Mouse (Mus musculus) T-helper 2 cell (primary cell): ENCODE data around the gene Gpt2.

Experiments
- in situ Hi-C: fragments of 300-600 bp; cut with MboI, MseI; formaldehyde crosslinking; loops from one replicate; pipeline ENCODE4 v1.15.1; 2025; ENCODE audit warnings: high pct_unique_total_duplicates

The Gpt2 gene

DNA sequence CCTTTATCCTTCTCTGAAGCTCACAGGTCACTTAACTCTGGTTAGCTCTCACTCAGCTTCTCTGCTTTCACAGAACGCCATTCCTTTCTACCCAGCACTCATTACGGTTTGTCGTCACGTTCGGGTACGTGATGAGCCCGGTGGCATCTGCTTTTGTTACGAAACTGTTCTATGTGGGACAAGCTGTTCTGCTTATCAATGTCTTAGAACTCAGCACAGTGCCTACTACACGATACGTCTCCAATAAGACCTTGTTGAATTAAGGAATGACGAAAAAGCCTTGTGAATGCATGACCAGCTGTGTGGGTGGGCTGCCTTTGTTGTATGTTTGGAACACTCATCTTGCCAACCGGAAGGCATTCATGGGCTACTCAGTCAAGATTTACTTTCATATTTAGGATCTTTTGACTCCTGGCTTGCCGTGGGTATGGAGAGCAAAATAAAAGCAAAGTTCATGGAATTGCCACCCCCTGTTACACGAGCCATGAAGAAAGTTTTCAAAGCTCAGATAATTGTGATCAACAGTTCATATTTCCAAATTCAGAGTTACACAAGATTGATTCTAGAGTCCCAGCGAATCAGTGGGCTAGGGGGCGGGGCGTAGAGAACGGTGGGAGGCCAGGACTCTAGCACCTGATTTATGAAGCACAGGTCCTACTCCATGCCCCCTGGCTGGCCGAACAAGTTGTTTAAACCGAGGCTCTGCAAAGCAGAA is 4.3 kb upstream of the Gpt2 start:
- in situ Hi-C loops: no loop called here

DNA sequence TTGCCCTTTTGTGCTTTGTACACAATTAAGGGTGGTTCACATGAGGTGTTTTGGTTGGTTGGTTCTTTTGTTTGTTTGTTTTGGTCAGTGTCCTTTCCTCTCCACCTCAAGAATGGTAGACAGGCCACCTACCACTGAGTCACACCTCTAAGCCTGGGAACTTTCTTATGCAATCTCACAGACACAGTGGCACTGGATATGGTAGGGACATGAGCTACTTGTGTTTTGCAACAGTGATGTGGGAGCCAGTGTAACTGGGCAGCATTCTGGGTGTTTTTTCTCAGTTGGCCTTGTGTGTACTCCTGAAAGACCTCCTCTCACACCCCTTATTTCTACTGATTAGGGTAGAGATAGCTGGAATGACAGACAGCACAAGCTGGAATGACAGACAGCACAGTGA is 3.7 kb upstream of the Gpt2 start:
- in situ Hi-C loops: no loop called here

DNA sequence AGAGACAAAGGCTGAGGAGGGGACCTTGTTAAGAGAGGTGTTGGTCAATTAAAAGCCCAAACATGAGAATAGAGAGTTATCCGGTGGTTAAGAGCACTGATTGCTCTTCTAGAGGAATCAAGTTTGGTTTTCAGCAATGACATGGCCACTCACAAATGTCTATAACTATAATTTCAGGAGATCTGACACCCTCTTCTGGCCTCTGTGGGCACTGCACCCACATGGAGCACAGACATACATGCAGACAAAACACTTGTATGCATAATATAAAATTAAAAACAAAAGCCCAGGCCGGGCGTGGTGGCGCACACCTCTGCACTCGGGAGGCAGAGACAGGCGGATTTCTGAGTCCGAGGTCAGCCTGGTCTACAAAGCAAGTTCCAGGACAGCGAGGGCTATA is 2.8 kb upstream of the Gpt2 start:
- in situ Hi-C loops: no loop called here

DNA sequence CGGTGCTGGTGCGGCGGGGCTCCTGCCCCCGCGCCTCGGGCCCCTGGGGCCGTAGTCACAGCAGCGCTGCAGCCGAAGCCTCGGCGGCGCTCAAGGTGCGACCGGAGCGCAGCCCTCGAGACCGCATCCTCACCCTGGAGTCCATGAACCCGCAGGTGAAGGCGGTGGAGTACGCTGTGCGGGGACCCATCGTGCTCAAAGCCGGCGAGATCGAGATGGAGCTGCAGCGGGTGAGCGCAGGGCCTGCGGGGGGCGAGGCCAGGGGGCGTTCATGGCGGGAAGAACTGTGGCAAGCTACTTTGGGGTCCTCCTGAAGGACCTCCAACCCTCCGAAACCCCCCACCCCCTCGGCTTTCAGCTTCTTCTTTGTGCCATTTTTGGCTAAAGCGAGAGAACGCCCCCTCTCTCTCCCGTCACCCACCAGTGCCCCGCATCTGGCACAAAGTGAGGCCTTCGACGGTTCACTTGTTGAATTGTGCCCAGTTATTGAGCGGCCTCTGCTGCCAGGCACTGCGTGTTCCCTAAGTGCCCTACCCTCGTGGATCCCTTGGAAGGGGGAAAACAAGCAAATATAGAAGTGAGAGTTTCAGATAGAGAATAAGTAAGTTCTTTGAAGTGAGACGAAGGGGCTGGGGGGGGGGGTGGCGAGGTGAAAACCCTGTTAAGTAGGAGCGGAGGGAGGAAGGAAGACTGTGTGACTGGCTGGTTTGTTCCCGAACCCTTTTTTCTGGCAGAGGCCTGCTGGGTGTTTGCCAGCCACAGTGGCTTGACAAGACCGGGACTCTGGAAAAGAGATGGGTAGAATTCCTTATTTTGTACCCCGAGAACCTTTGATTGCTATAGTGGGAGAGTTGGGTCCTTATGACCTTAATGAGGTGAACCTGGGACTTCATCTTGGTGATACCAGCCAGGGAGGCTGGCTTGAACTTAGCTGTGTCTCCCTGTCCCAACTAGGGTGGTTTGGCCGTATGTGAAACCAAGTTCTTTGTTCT is 860 bp downstream of the Gpt2 start:
- in situ Hi-C loops: no loop called here

DNA sequence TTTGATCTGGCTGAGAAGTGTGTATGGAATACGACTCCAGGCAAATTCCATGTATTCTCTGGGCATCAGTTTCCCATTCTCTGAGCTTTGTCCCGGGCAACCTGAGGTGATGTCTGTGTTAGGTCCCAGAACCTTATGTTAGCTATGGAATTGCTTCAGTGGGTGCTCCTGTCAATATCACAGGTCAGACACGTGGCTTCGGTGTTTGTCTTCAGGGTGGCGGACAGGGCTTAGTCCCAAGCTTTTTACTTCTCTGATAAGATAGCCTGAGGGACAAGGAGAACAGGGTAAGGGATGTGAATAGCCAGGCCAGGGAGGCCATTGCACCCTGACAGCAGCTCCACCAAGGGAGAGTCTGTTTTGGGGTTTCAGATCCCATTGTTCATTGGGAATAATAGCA is 3.7 kb downstream of the Gpt2 start:
- in situ Hi-C loops: no loop called here

DNA sequence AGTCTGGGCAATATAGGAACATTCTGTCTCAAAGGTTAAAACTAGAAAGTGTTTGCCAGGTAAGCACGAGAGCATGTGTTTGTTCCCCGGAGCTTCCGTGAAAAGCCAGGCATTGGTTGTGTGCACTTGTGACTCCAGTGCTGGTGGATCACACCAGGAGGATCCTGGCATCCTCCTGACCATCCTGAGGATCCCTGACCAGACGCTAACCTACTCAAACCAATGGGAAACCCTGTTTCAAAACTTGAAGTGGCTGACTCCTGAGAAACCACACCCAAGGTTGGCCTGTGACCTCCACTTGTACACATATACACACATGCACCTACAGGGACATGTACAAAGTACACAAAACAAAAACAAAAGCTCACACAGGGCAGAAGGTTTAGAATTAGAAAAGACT is 4.4 kb downstream of the Gpt2 start:
- in situ Hi-C loops: no loop called here

DNA sequence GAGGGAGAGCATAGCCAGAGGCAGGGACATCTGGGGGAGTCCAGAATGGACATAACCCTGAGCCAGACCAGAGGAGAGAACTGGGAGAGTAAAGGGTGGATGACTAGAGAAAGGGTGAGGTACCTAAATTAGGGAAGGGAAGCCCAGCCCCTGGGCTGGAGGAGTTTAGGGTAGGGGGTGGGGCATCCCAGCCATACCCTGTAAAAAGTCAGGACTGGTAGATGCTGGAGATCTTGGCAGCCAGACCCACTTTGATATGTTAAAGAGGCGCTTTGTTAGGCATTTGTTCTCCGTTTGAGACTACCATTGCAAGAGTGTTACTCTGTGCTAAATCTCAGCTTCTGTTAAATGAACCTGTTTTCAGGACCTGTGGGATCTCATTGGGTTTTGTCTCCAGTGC is 6.2 kb downstream of the Gpt2 start:
- in situ Hi-C loops: no loop called here

DNA sequence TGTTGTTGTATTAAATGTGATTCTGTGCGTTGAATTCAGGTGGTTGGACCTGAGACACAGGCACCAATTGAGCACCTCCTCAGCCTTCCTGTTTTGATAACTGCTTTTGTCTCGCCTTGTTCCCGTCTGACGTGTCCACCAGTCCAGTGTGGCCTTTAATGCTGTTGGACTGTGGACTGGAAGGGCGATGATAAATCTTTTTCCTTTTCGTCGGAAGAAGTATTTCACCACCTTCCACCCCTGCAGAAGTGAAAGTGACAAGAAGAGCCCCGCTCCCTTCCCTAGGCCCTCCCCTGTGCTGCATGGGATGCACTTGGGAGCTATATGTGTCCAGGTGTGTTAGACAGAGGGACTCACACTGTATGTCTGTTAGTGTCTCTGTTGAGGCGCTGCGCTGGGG is 8.1 kb downstream of the Gpt2 start:
- in situ Hi-C loops: no loop called here

DNA sequence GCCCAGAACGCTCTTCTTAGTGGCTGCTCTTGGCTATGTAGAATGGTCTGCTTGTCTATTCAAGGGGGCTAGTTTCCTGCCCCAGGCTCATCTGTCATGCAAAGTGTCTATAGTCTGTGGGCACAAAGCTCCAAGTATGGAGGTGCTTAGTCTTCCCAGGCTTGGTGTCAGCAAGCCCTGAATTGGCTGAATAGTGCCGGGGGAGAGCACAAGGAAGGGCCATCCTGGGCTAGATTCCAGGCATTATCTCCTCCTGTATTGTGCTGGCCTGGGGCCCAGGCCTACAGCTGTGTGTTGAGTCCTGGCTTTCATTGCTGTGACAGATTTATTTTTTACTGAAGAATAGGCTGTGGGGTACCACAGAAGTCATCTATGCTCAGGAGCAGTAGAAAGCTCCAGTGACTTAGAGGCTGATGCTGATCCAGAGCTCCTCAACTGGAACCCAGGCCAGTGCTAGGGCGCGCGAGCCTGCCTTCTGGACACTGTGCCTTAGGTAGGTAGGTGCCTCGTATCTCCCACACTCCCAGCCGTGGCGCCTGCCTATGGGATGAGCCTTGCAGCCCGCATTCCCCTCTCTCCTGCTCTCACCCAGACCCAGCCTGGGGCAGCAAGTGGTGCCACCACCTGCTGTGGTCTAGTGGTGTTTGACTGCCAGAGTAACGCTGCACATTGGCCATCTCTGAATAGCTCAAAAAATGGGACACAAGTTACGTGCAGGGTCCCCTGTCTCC is 8.7 kb downstream of the Gpt2 start:
- in situ Hi-C loops: no loop called here

DNA sequence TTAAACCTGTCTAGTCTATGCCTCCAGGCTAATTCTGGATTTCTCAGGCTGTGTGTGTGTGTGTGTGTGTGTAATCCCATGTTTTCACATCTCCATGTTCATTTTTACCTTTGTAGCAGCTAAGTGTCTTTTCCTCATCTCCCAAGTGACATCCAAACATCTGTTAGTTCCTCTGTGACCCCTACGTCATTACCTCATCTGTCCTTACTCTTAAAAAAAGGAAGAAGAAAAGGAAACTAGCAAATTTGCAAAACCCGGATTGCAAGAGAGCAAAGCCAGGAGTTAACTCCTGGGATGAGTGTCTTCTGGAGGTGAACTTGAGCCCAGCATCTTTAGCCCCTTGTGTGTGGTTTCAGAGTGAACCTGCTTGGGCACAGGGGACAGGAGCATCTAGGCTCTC is 10.0 kb downstream of the Gpt2 start:
- in situ Hi-C loops: no loop called here

DNA sequence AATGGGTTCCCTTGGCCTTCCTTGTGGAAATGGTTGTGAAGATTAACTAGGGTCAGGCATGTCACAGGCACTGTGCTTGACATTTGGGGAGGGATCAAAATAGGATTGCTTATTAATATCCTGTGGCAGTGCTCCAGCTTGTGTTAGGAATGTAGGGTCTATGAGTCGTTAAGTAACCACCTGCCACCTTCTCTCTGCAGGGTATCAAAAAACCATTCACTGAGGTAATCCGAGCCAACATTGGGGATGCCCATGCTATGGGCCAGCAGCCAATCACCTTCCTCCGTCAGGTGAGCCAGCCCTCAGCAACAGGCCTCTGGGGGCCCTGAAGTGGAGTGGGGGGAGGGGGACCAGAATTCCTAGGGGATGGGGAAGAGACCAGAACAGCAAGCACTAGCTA is 10.7 kb downstream of the Gpt2 start:
- in situ Hi-C loops: no loop called here

DNA sequence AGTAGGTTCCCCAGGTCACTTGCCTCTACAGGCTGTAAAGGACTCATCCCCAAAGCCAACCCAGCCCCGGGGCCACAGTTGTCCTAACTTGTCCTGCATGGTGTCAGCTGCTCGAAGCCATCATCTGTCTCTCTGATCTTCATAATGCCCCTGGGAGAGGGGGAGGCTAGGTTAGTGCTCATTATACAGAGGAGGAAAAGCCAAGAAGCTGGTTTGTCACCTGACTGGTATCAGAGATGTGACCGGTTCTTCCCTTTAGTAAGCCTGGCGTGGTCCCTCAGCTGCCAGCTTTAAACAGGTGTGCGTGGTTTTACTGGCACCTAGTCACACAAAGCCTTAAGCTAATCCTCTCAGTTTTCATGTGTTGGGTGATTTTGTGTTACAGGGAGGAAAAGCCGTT is 12.3 kb downstream of the Gpt2 start:
- in situ Hi-C loops: loop anchor here (5.0 kb wide), 1 partner anchor 37 kb away; no protein-coding TSS in a partner anchor

DNA sequence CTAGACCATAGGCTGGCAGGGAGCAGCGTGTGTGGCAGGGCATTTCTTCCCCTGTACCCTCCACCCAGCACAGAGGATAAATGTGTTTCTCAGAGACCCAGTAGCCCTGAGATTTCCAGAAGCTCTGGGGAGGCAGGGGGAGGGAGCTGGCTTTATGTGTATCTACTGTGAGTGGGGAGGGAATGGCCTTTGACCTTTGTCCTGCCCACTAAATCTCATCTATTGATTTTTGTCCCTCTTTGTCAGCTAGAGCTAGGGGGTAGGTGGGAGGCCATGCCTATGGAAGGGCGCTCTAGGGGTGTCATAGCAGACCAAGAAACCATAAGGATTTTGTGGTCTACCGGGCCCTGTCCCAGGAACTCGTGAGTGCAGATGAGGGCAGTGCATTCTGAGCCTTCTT is 14.2 kb downstream of the Gpt2 start:
- in situ Hi-C loops: loop anchor here (5.0 kb wide), 1 partner anchor 39 kb away; no protein-coding TSS in a partner anchor

DNA sequence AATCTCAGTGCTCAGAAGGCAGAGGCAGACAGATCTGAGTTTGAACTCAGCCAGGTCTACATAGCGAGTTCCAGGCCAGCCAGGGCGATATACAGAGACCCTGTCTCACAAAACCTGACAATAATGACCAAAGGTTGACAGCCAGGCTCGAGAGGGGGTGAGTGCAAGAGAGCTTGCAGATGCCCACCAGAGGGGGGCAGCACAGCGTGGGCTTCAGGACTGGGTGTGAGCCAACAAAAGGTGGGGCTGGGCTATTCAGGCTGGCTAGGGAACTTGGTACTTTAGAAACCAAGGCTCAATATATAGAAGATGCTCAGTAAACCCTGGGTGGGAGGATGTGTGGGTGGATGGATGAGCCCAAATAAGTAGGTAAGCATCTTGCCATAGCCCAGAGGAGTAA is 16.3 kb downstream of the Gpt2 start:
- in situ Hi-C loops: loop anchor here (5.0 kb wide), 1 partner anchor 41 kb away; no protein-coding TSS in a partner anchor

DNA sequence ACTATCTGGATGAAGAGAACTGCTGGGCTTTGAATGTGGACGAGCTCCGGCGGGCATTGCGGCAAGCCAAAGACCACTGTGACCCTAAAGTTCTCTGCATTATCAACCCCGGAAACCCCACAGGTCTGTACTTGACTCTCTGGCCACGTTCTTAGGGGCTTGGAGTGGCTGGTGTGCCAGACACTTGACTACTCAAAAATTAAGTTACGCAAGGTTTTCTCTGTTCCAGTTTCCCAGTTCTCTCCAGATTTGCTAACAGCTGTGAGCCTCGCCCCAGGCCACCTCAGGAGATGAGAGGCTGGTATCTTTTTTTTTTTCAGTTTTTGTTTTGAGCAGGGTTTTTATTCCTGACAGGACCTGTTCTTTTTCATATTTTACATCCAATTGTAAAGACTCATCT is 19.9 kb downstream of the Gpt2 start:
- in situ Hi-C loops: no loop called here

DNA sequence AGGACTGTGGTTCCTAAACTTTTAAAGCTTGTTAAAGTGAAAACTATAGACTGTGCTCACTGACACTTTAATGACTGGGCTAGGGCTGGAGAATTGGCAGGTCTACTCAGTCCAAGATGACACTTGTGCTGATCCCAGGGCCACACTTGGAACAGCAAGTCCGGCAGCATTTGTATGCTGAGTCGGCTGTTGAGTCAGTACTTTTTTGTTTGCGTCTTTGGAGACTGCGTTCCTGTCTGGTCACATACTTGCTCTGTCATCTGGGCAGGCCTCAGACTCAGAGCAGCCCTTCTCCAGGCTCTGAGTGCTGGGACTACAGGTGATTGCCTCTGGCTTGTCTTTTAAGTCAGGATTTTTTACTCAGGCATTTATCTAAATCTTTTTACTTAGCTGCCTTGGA is 20.9 kb downstream of the Gpt2 start:
- in situ Hi-C loops: no loop called here

DNA sequence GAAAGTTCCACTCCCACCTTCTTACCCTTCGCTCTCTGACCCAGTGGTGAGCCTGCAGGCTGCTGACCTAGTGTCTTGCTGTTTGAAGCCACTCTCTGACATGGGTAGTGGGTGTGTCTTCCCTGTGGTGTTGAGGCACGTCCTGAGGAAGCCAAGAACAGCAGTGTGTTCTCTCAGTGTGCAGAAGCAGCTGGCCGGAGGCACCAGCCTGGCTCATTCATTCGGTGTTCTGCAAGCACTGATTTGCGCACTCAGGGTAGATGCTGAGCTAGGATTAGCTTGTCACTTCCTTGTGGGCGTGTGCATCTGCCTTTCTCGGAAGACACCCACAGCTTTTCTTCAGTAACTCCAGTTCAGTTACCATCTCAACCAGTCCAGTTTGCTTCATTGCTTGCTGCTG is 23.0 kb downstream of the Gpt2 start:
- in situ Hi-C loops: no loop called here

DNA sequence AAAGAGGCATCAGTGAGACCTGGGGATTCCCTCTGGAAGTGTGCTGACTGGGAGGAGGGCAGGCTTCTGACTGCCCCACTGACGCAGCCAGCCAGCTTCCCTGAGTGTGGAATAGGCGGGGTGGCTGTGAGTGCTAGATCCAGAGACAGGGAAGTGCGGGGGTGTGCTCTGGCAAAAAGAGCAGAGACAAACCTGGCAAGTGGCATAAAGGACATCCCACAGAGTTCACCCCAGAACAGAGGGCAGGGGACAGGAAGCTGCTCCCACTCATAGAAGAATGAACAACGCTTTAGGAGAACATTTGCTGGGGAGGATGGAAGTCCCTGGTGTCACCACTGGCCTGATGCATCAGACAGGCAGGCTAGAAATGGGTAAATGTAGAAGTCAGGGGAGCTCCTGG is 25.0 kb downstream of the Gpt2 start:
- in situ Hi-C loops: no loop called here

DNA sequence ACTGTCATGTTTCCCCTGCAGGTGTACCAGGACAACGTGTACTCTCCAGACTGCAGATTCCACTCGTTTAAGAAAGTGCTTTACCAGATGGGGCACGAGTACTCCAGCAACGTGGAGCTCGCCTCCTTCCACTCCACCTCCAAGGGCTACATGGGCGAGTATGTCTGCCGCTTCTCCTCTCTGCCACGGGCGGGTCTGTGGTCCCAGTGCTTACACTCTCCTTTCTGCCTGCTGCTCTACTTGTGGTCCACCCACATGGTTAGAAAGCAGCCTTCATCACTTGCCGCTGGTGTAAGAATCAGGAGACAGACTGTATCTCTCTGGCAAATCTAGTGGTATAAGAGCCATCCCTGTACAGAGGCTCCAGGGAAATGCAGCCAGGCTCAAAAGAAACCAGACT is 25.6 kb downstream of the Gpt2 start:
- in situ Hi-C loops: no loop called here

DNA sequence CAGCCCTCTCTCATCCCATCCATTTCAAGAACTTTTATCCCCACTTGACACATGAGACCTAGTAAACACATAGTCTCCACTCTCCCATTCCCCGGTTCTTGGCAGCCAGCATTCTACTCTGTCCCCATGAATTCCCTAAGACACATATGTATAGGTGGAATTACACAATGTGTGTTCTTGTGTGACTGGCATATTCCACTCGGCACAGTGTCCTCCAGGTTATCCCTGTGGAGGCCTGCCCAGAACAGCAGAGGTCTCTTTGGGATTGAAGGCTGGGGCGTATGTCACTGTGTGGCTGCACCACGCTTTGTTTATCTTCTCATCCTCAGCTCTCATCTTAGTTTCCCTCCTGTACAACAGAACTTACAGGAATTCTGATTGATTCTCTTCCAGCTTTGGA is 28.2 kb downstream of the Gpt2 start:
- in situ Hi-C loops: no loop called here

DNA sequence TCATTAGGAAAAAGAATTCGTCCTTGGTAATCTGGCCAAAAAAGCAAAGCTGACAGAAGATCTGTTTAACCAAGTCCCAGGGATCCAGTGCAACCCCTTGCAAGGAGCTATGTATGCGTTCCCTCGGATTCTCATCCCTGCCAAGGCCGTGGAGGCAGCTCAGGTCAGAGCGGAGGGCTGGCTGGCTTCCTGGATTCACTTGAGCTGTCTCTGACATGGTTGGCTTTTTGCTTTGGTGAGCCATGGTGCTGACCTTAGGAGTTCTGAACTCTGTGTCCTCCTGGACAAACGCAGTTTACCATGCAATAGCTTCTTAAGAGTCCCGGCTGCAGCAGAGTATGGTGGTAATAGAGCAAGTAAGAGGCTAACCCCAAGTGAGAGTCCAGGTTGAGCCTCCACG is 29.0 kb downstream of the Gpt2 start:
- in situ Hi-C loops: no loop called here

DNA sequence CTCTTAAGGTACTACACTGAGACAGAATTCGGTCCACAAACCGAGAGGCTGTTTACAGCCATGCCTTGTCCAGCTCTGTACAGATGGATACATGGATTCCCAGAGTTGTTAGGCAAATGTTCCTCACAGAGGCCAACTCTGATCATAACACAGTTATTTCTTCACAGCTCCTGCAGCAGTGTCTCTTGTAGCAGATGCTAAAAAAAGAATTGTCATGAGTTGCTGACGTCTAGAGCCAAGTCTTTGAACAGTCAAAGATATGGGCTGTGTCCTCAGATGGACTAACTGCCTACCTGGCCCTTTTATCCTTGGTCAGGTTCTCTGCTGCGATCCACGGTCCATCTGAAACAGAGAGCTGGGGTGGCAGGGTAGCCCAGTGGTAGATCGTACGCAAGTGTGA is 31.7 kb downstream of the Gpt2 start:
- in situ Hi-C loops: no loop called here
